Mouse (Mus musculus) thymus, adult 2 months (tissue): Measurements from ENCODE around the gene Hoxa6.

Experiments
- CTCF ChIP-seq: fragments of 200-500 bp; IDR thresholded peaks from 2 replicates; pipeline ENCODE4 v1.5.1; 2012; ENCODE audit warnings: mild to moderate bottlenecking, control low read depth, low read length, moderate library complexity, borderline replicate concordance; ENCODE audit not compliant: control insufficient read depth, poor library complexity, insufficient read depth; ENCODE audit errors: extremely low read depth
- POLR2A ChIP-seq: fragments of 200-500 bp; IDR thresholded peaks from 2 replicates; pipeline ENCODE4 v1.6.1; 2012; ENCODE audit warnings: mild to moderate bottlenecking, low read length, control low read depth, moderate library complexity; ENCODE audit not compliant: control insufficient read depth, poor library complexity, insufficient read depth; ENCODE audit errors: extremely low read depth

- TF ChIP-seq POLR2A (no peak), CTCF (no peak)
These were observed 40.8 kb downstream of the Hoxa6 start for GRCm38 (mm10) chr6:52167736-52168161.
